Mouse (Mus musculus): ENCODE results near the gene Cdh5. TPM values are rescaled to one million over a fixed set of nuclear protein-coding genes. Genes with fewer than 3 reads are reported as not detected.
A peak's percentile ranks its signal among the peaks of the same experiment; 100 is the strongest.
"Not testable (repeated sequence)": the region's sequence is repeated elsewhere in the genome, so short reads cannot be mapped to it uniquely, and the experiment has no call there.

Gene Cdh5
- polyA plus RNA-seq, 1 experiment from 2014 or later, result 12.1 TPM

DNA sequence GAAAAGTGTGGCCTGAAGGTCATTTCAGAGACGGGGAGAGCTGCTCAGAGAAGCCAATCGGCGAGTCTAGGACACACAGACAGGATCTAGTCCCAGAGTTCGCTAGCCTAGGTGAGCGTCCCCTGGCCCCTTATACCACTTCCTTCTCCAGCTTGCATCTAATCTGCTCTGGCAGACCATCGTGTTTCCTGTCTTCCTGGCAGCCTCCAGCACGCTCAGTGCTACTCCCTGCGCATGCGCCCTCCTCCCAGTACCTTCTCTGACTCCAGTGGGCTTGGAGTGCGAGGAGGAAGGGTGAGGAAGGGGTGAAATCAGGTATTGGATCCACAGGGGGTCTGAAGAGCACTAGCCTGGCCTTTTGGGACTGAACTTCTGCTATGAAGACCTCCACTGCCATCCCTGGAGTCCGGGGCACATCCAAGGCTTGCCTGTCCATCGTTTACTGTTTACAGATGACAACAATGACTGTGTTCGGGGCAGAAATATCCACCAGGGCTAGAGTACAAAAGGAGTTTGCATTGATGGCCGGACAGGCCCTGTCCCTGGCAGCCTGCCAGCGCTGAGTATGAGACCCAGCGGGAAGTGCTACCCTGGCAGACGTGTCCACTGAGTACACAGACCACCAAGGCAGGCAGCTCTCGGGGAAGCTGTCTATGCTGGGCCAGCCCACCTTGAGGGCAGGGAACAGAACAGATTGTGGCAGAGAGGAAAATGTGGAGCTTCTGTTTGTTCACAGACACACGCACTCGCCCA is 1.9 kb upstream of the Cdh5 start:
- H3K4me3 ChIP-seq (ENCODE audit: low read depth, low read length), result no peak overlapping the region
- no peak overlapping the region for H3K27ac ChIP-seq (ENCODE audit: low read depth, low read length)
- no peaks in the 10 kb centered on the region for H3K27me3 ChIP-seq (replicated peaks; ENCODE audit: control insufficient read depth, insufficient read depth, low read length)
- H3K9me3 ChIP-seq (ENCODE audit: control insufficient read depth), result no peaks in the 10 kb centered on the region
- no peaks in the 10 kb centered on the region for H3K36me3 ChIP-seq (ENCODE audit: control insufficient read depth, insufficient read depth)
- no peak for ATAC-seq
- TF ChIP-seq CTCF (IDR thresholded peaks at IDR 0.05; ENCODE audit: low read depth), result no peak
- H3K9ac ChIP-seq (ENCODE audit: low read depth, low read length), result no peak overlapping the region
- no peak overlapping the region for H3K4me2 ChIP-seq (replicated peaks; ENCODE audit: low read depth)
- H3K4me1 ChIP-seq (replicated peaks; ENCODE audit: control insufficient read depth, insufficient read depth, low read length), result 0 out of 2 replicates have a peak, but pooled peaks cover 3% of the 10 kb centered on the region
- 59% methylated on average over 20 of the region's 20 CpGs for WGBS

DNA sequence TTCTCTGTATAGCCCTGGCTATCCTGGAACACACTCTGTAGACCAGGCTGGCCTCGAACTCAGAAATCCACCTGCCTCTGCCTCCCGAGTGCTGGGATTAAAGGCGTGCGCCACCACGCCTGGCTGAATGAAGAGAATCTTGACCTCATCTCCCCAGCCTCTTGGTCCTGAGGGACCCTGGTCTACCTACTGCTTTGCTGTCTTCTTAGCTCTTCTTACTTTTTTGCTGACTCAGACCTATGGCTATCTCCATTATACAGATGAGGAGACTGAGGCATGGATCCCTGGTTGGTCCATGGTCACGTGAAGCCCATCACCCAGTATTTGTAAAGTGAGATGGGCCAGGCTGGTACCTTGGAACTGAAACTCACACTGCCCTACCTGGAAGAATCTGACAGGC is 701 bp upstream of the Cdh5 start:
- not testable (repeated sequence) for H3K27me3 ChIP-seq (replicated peaks; ENCODE audit: control insufficient read depth, insufficient read depth, low read length); H3K27ac ChIP-seq (ENCODE audit: low read depth, low read length); H3K36me3 ChIP-seq (ENCODE audit: control insufficient read depth, insufficient read depth); H3K4me2 ChIP-seq (replicated peaks; ENCODE audit: low read depth); H3K4me1 ChIP-seq (replicated peaks; ENCODE audit: control insufficient read depth, insufficient read depth, low read length); H3K9me3 ChIP-seq (ENCODE audit: control insufficient read depth); ATAC-seq; H3K9ac ChIP-seq (ENCODE audit: low read depth, low read length); H3K4me3 ChIP-seq (ENCODE audit: low read depth, low read length)
- WGBS, result 86% methylated on average over 6 of the region's 6 CpGs

DNA sequence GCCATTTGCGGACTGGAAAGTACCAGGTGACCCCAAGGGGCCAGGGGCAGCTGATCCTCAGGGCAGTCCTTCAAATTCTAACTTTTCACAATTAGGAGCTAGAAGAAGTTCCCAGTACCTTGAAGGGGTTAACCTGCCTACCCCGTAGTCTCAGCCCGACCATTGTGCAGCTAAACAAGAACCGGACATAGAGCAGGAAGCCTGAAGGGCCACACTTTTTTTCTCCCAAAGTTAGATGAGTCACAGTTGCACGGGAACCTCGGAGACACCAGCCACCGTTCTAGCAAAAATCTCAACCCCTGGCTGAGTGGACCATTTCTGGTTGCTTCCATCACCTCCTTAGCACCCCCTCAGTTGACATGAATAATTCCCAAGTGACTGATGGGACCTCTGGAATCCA is 2.0 kb downstream of the Cdh5 start:
- no peaks in the 10 kb centered on the region for H3K27me3 ChIP-seq (replicated peaks; ENCODE audit: control insufficient read depth, insufficient read depth, low read length)
- ATAC-seq, result no peak
- H3K9me3 ChIP-seq (ENCODE audit: control insufficient read depth), result no peaks in the 10 kb centered on the region
- peak overlapping the region; percentile 30; the same call in 1 of the 2 replicates for H3K4me2 ChIP-seq (replicated peaks; ENCODE audit: low read depth)
- H3K4me3 ChIP-seq (ENCODE audit: low read depth, low read length), result 0 out of 2 replicates have a peak overlapping the region, but pooled peaks have one; percentile 22
- H3K27ac ChIP-seq (ENCODE audit: low read depth, low read length), result no peak overlapping the region
- 0 out of 2 replicates have a peak, but pooled peaks cover 3% of the 10 kb centered on the region for H3K4me1 ChIP-seq (replicated peaks; ENCODE audit: control insufficient read depth, insufficient read depth, low read length)
- 55% methylated on average over 7 of the region's 7 CpGs for WGBS
- H3K36me3 ChIP-seq (ENCODE audit: control insufficient read depth, insufficient read depth), result no peaks in the 10 kb centered on the region
- no peak overlapping the region for H3K9ac ChIP-seq (ENCODE audit: low read depth, low read length)
- TF ChIP-seq CTCF (IDR thresholded peaks at IDR 0.05; ENCODE audit: low read depth), result no peak

DNA sequence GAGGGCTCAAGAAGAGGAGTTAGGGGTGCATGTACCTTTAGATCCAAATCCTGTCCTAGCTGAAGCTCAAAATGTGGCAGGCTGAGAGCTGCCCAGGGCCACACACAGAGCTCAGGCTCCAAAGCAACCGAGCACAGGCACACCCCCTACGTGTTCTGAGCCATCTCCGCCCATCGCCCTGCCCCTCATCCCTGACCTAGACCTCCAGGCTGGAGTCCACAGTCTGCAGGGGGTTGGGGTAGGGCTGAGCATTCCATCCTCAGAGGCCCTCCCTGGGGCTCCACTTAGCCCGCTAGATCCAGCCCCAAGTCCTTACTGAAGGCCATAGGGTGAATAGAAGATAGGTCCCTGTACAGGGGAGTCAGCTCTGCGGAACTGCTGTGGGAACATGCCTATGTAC is 4.3 kb downstream of the Cdh5 start:
- WGBS, result 61% methylated on average over 6 of the region's 6 CpGs
- no peak for ATAC-seq

DNA sequence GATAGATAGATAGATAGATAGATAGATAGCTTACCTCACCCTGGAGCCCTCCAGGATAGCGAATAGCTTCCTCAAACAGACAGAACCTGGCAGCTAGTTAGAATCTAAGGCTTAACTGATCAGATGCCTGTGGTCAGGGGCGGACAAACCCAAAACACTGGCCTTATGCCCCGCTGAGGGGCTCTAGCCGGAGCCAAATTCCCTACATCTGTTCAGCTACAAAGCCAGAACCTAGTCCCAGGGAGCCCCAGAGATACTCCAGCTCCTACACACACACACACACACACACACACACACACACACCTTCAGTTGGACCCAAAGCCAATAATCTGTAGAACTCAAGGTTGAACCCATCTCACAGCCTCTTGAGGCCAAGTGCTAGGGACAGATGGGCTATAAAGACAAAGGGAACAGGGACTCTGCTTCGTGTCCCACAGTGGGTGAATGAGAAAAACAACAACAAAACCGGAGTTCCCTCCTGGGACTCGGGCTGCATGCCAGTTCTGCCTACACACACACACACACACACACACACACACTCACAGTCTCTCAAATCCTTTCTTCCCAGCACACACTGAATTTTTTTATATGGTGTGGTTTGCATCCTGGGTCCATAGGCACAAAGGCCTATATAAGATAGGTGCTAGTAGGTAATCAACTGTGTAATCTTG is 5.0 kb downstream of the Cdh5 start:
- WGBS, result 75% methylated on average over 7 of the region's 7 CpGs

More for the DNA sequence above, 4.3 kb downstream of the Cdh5 start:
- Histone ChIP-seq H3K9me3 (ENCODE audit: control insufficient read depth) (no peaks in the 10 kb centered on the region), H3K27ac (ENCODE audit: low read depth, low read length) (no peak overlapping the region), H3K9ac (ENCODE audit: low read depth, low read length) (no peak overlapping the region), H3K36me3 (ENCODE audit: control insufficient read depth, insufficient read depth) (no peaks in the 10 kb centered on the region), H3K4me3 (ENCODE audit: low read depth, low read length) (no peak overlapping the region), H3K4me1 (replicated peaks; ENCODE audit: control insufficient read depth, insufficient read depth, low read length) (no peaks in the 10 kb centered on the region), H3K4me2 (replicated peaks; ENCODE audit: low read depth) (0 out of 2 replicates have a peak overlapping the region, but pooled peaks have one; percentile 3), H3K27me3 (replicated peaks; ENCODE audit: control insufficient read depth, insufficient read depth, low read length) (no peaks in the 10 kb centered on the region)
- TF ChIP-seq CTCF (IDR thresholded peaks at IDR 0.05; ENCODE audit: low read depth), result no peak

DNA sequence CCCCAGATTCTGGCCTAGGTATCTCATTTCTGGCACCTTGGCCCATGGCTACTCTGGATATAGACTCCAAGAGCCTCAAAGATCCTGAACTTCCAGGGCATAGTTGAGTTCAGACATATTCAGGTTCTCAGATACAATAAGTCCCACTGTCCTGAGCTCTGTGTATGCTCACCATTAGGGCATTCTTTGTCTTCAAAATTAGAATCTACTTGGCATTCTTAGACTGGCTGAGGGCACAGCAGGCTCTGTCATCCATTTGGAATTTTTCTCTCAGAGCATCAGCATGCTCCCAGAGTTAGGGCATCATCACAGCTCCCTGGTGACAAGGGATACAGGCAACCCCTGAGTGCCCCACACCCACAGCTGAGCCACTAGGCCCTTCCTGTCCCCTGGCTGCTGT is 5.7 kb downstream of the Cdh5 start:
- Histone ChIP-seq H3K27me3 (replicated peaks; ENCODE audit: control insufficient read depth, insufficient read depth, low read length) (no peaks in the 10 kb centered on the region), H3K4me3 (ENCODE audit: low read depth, low read length) (no peak overlapping the region), H3K9me3 (ENCODE audit: control insufficient read depth) (no peaks in the 10 kb centered on the region), H3K36me3 (ENCODE audit: control insufficient read depth, insufficient read depth) (no peaks in the 10 kb centered on the region), H3K9ac (ENCODE audit: low read depth, low read length) (no peak overlapping the region), H3K4me2 (replicated peaks; ENCODE audit: low read depth) (no peak overlapping the region), H3K4me1 (replicated peaks; ENCODE audit: control insufficient read depth, insufficient read depth, low read length) (no peaks in the 10 kb centered on the region), H3K27ac (ENCODE audit: low read depth, low read length) (no peak overlapping the region)
- TF ChIP-seq CTCF (IDR thresholded peaks at IDR 0.05; ENCODE audit: low read depth), result no peak
- ATAC-seq, result no peak

More for the DNA sequence above, 5.0 kb downstream of the Cdh5 start:
- Histone ChIP-seq H3K27ac (ENCODE audit: low read depth, low read length) (no peak overlapping the region), H3K4me1 (replicated peaks; ENCODE audit: control insufficient read depth, insufficient read depth, low read length) (no peaks in the 10 kb centered on the region), H3K4me3 (ENCODE audit: low read depth, low read length) (no peak overlapping the region), H3K27me3 (replicated peaks; ENCODE audit: control insufficient read depth, insufficient read depth, low read length) (no peaks in the 10 kb centered on the region), H3K36me3 (ENCODE audit: control insufficient read depth, insufficient read depth) (no peaks in the 10 kb centered on the region), H3K9ac (ENCODE audit: low read depth, low read length) (no peak overlapping the region), H3K4me2 (replicated peaks; ENCODE audit: low read depth) (no peak overlapping the region), H3K9me3 (ENCODE audit: control insufficient read depth) (no peaks in the 10 kb centered on the region)
- no peak for ATAC-seq
- TF ChIP-seq CTCF (IDR thresholded peaks at IDR 0.05; ENCODE audit: low read depth), result no peak

Data from intestine, postnatal 0 days (tissue).